Mouse (Mus musculus) left cerebral cortex, adult 2 months (tissue): ENCODE measurements at regions not wholly inside any gene's neighbourhood (a gene's known extent, or its start where the extent isn't known, plus 50 kb on each side); places are given as distances from the start of the nearest gene placed in this dataset.

ENCODE experiments used
- DNase-seq, 2 experiments: peaks; one replicate each; pipeline ENCODE4 v3.0.0; 2021 to 2022; ENCODE audit warnings: low spot score in 2 of 2, mixed read lengths in 1 of 2; ENCODE audit errors: extremely low spot score in 1 of 2
- H3K27ac ChIP-seq: fragments of 200-600 bp; 2 replicates; pipeline ENCODE4 v1.8.1; 2022
- H3K4me3 ChIP-seq: fragments of 200-600 bp; 2 replicates; pipeline ENCODE4 v1.8.1; 2022
- CTCF ChIP-seq: fragments of 200-600 bp; IDR thresholded peaks from 2 replicates; pipeline ENCODE4 v1.8.1; 2022; ENCODE audit warnings: antibody characterized with exemption, mild to moderate bottlenecking, moderate library complexity
- intact Hi-C: fragments of 180-260 bp; cut with DNase I; formaldehyde crosslinking; loops from one replicate; pipeline ENCODE4 v1.15.1; 2025

GRCm38 (mm10) chr19:54583574-54583973 lies 539.6 kb downstream of the Adra2a start:
- no peak for DNase-seq
- Histone ChIP-seq H3K4me3 (no peak overlapping the region), H3K27ac (no peak overlapping the region)
- intact Hi-C loops, result no loop called here
- TF ChIP-seq CTCF, result no peak

GRCm38 (mm10) chr19:54584687-54585237 lies 540.8 kb downstream of the Adra2a start:
- TF ChIP-seq CTCF, result no peak
- no peak overlapping the region for H3K4me3 ChIP-seq
- no peak overlapping the region for H3K27ac ChIP-seq
- no peak for DNase-seq
- intact Hi-C loops, result no loop called here

- intact Hi-C loops, result no loop called here
- no peak for DNase-seq
- Histone ChIP-seq H3K27ac (no peak overlapping the region), H3K4me3 (no peak overlapping the region)
- no peak for TF ChIP-seq CTCF
These were observed 541.4 kb downstream of the Adra2a start for GRCm38 (mm10) chr19:54585326-54585725.

- intact Hi-C loops, result no loop called here
- DNase-seq, result no peak
- no peak overlapping the region for H3K27ac ChIP-seq
- no peak for TF ChIP-seq CTCF
- no peak overlapping the region for H3K4me3 ChIP-seq
These were observed 523.7 kb downstream of the Gpam start for GRCm38 (mm10) chr19:54603345-54603744.

GRCm38 (mm10) chr19:54605346-54605745 lies 521.7 kb downstream of the Gpam start:
- intact Hi-C loops, result no loop called here
- Histone ChIP-seq H3K27ac (no peak overlapping the region), H3K4me3 (no peak overlapping the region)
- DNase-seq, result no peak
- TF ChIP-seq CTCF, result no peak

GRCm38 (mm10) chr19:54616924-54617323 lies 510.1 kb downstream of the Gpam start:
- DNase-seq, result no peak
- Histone ChIP-seq H3K4me3 (no peak overlapping the region), H3K27ac (no peak overlapping the region)
- TF ChIP-seq CTCF, result no peak
- intact Hi-C loops, result no loop called here
